Mouse (Mus musculus): ENCODE results near the gene Gm20075. TPM values are rescaled to one million over a fixed set of nuclear protein-coding genes. Genes with fewer than 3 reads are reported as not detected.
"Not testable (repeated sequence)": the region's sequence is repeated elsewhere in the genome, so short reads cannot be mapped to it uniquely, and the experiment has no call there.

Gm20075 gene
- 21.8 and 23.9 TPM in 2 replicates for polyA plus RNA-seq (2015; fragmentation: Nextera tagmentation; extraction: Ambion mirVana)

DNA sequence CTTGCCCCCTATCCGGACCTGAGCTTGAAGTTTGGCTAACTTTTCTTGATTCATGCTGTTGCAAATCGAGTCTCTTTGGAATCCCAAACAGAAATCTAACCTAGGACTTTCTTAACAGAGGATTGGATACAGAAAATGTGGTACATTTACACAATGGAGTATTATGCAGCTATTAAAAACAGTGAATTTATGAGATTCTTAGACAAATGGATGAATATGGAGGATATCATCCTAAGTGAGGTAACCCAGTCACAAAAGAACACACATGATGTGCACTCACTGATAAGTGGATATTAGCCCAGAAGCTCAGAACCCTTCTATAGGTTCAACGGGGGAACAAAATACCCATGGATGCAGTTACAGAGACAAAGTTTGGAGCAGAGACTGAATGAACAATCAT, at the start of gene Gm20075:
Gene Gm20075 (minus strand): TSS at position 101 of the 400 bp plus-strand sequence.
- H3K9ac ChIP-seq; H3K27me3 ChIP-seq; H3K9me3 ChIP-seq (replicated peaks); H3K4me1 ChIP-seq; H3K36me3 ChIP-seq; H3K4me2 ChIP-seq; H3K27ac ChIP-seq; ATAC-seq (replicated peaks; ENCODE audit: low FRiP score); H3K4me3 ChIP-seq (replicated peaks): not testable (repeated sequence)
- 87% methylated on average over 3 of the region's 3 CpGs for WGBS

DNA sequence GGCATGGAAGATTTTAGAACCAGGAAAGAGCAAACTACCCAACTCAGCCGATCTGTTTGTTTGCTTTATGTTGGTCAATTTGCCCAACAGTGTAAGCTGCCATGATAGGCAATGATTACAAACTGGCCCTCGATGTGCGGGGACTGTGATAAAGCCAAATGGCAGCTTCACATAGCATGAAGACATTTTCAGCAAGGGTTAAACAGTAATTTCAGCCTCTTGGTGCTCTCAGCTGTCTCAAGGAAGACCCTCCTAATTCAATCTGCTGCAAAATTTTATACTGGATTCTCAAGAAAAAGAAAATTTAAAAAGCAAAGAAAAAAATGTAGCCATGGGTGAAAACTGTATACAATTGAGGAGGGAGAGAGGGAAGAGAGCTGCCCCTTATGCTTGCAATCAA, 47.9 kb upstream of the Gm20075 start:
- no peak for ATAC-seq (replicated peaks; ENCODE audit: low FRiP score)
- Histone ChIP-seq H3K27ac (no peak overlapping the region), H3K4me3 (replicated peaks) (no peak overlapping the region), H3K27me3 (peaks cover 80% of the 10 kb centered on the region), H3K36me3 (no peaks in the 10 kb centered on the region), H3K9me3 (replicated peaks) (no peaks in the 10 kb centered on the region), H3K9ac (no peak overlapping the region), H3K4me2 (no peak overlapping the region), H3K4me1 (peaks cover 33% of the 10 kb centered on the region)
- WGBS: 77% methylated on average over 3 of the region's 3 CpGs

DNA sequence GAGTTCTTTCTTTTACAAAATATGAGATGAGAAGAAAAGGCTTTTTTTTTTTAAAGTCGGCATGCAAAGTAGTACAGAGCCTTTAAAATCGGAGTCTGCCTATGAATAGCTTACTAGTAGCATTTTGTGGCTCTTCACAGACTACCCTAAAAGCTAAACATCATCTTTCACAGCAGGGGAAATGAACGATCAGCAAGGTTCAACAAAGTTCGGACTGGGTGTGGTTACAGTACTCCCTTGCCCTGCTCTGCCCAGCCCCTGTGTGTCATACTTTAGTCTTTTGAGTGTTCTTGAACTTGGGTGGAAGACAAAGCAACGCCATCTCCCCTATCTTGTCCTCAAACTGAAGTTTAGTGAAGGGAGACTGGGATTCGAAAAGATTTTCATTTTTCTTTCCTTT, 45.5 kb upstream of the Gm20075 start:
- H3K9me3 ChIP-seq (replicated peaks): no peaks in the 10 kb centered on the region
- WGBS: 72% methylated on average over 6 of the region's 6 CpGs
- no peak overlapping the region for H3K4me2 ChIP-seq
- ATAC-seq (replicated peaks; ENCODE audit: low FRiP score): no peak
- H3K36me3 ChIP-seq: no peaks in the 10 kb centered on the region
- no peak overlapping the region for H3K27ac ChIP-seq
- no peak overlapping the region for H3K9ac ChIP-seq
- H3K27me3 ChIP-seq: peaks cover 56% of the 10 kb centered on the region
- no peak overlapping the region for H3K4me3 ChIP-seq (replicated peaks)
- H3K4me1 ChIP-seq: peaks cover 12% of the 10 kb centered on the region

DNA sequence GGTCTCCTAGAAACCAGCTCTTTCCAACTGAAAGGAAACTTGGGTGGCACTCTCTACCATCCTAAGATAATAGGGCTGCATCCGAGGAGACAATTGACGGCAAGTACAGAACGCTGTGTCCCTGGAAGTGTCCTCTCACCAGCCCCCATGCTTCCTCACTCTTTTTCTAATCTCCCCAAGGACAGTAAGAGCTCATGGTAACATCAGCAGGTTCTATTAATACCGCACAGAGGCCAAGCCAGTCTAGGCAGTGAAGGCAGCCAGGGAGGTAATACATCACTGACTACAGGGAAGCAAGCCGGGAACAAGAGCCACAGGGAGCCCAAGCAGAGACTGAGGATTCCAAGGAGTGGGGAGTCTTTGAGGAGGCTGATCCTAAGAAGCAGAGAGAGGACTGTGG, 43.8 kb upstream of the Gm20075 start:
- Histone ChIP-seq H3K27ac (no peak overlapping the region), H3K36me3 (no peaks in the 10 kb centered on the region), H3K27me3 (peaks cover 39% of the 10 kb centered on the region), H3K9ac (no peak overlapping the region), H3K4me1 (no peaks in the 10 kb centered on the region), H3K4me2 (no peak overlapping the region), H3K9me3 (replicated peaks) (no peaks in the 10 kb centered on the region), H3K4me3 (replicated peaks) (no peak overlapping the region)
- ATAC-seq (replicated peaks; ENCODE audit: low FRiP score): no peak
- WGBS: 67% methylated on average over 5 of the region's 5 CpGs

DNA sequence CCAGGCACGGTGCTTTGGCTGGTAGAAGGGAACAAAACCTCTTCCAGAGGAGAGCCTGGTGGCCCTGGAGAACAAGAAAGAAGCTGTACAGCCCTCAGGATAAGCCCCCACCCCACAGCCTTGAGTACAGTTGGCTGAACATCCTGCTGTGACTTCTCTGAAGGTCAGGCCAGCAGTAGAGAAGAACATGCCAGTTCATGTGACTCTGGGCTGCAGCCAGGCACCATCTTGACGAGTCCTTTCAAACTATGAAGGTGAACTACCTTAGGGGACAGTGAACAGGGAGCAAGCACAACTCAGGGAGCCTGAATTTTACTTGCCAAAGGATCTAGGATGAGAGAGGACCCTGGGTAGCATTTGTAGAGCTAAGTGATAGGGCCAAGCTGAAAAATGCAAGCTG, 31.5 kb upstream of the Gm20075 start:
- ATAC-seq (replicated peaks; ENCODE audit: low FRiP score): no peak
- Histone ChIP-seq H3K27ac (no peak overlapping the region), H3K9ac (no peak overlapping the region), H3K9me3 (replicated peaks) (no peaks in the 10 kb centered on the region), H3K4me3 (replicated peaks) (no peak overlapping the region), H3K27me3 (no peaks in the 10 kb centered on the region), H3K36me3 (no peaks in the 10 kb centered on the region), H3K4me2 (no peak overlapping the region), H3K4me1 (no peaks in the 10 kb centered on the region)
- WGBS: 81% methylated on average over 2 of the region's 2 CpGs

DNA sequence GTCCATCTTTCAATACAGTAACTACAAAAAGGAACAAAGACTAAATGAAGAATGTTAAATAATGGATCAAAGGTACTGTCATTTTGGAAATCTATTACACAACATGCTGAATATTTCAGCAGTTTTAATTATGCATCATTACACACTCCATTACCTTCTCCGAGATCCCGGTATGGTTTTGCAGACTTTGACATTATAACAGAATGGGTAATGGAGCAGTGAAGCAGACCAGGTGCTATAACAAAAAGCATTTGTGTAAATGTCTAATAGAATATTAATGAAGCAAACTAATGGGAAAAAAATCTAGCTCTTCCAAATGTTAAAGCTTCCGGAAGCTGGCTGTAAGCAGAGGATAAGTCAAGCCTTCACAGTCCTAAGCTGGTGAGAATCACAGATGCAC, 29.6 kb upstream of the Gm20075 start:
- H3K36me3 ChIP-seq: no peaks in the 10 kb centered on the region
- WGBS: 66% methylated on average over 3 of the region's 3 CpGs
- H3K4me1 ChIP-seq: no peaks in the 10 kb centered on the region
- H3K9ac ChIP-seq: no peak overlapping the region
- no peak overlapping the region for H3K4me3 ChIP-seq (replicated peaks)
- ATAC-seq (replicated peaks; ENCODE audit: low FRiP score): no peak
- H3K9me3 ChIP-seq (replicated peaks): no peaks in the 10 kb centered on the region
- no peak overlapping the region for H3K4me2 ChIP-seq
- H3K27ac ChIP-seq: no peak overlapping the region
- H3K27me3 ChIP-seq: no peaks in the 10 kb centered on the region

DNA sequence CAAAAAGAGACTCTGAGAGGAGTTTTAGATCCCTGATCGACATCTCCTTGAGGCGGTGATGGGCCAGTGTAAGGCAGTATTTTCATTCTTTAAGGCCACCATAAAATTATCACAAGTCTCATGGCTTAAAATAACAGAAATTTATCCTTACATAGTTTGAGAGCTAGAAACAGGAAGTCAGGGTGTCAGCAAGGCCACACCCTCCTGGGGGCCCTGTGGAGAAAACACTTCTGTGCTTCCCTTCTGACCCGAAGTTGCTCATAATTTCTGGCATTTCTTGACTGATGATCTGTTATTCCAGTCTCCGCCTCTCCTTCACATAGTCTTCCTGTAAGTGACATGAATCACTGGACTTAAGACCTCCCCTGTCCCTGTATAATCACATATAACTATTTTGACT, 25.2 kb upstream of the Gm20075 start:
- ATAC-seq (replicated peaks; ENCODE audit: low FRiP score): no peak

DNA sequence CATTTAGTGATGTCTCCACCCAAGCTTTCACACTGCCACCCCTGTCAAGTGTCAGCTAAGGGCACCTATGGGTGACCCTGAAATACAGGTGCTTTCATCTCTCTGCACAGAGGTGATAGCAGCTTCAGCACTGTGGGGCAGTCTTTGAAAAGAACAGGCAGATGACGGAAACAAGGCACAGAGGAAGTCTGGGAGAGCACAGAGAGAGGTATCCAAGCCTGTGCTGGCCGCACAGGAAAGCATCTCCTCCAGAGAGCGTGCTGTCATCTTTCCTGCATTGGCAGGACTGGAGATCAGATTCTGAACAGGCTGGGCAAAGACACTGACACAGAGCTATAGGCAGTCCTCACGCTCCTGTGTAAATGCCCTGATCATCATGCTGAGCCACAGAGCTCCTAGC, 9.8 kb upstream of the Gm20075 start:
- WGBS: 76% methylated on average over 4 of the region's 4 CpGs
- Histone ChIP-seq H3K27ac (no peak overlapping the region), H3K4me3 (replicated peaks) (no peak overlapping the region), H3K27me3 (no peaks in the 10 kb centered on the region), H3K9me3 (replicated peaks) (no peaks in the 10 kb centered on the region), H3K36me3 (no peaks in the 10 kb centered on the region), H3K4me1 (no peaks in the 10 kb centered on the region), H3K9ac (no peak overlapping the region), H3K4me2 (no peak overlapping the region)
- ATAC-seq (replicated peaks; ENCODE audit: low FRiP score): no peak

More for the DNA sequence above, 25.2 kb upstream of the Gm20075 start:
- Histone ChIP-seq H3K9ac (no peak overlapping the region), H3K4me1 (no peaks in the 10 kb centered on the region), H3K9me3 (replicated peaks) (no peaks in the 10 kb centered on the region), H3K27ac (no peak overlapping the region), H3K36me3 (no peaks in the 10 kb centered on the region), H3K27me3 (no peaks in the 10 kb centered on the region), H3K4me2 (no peak overlapping the region), H3K4me3 (replicated peaks) (no peak overlapping the region)
- 47% methylated on average over 4 of the region's 4 CpGs for WGBS

DNA sequence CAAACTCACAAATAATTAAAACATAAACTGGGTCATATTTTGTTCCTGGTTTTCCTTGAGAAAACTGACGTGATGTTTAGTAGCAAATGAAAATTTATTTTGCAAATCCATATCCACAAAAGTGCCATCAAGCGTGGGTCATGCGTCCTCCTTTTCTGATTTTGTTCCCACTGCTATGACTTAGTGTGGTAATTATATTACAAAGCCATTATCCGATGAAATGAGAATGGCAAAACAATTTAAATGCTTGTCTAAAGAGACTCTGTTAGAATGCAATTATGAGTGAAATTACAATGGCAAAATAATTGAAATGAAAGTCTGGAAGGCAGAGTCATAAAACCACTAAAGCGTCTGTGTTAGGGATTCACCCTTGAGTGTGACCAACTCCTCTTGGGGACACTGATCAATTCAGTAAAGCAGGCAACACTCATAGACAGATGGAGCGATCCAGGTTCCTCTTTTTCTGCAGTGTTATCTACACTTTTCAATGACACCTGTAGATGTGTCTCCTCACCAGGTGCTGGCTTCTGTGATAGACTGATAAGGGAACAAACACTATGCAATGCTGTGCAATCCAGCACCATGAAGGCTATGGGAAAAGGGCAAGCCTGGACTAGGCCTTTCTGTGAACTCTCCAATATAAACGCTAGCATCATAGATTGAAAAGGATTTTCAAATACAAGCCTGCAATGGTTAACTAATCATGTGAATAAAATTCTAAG, 4.6 kb upstream of the Gm20075 start:
- no peak for ATAC-seq (replicated peaks; ENCODE audit: low FRiP score)
- Histone ChIP-seq H3K9ac (no peak overlapping the region), H3K27ac (no peak overlapping the region), H3K4me3 (replicated peaks) (no peak overlapping the region), H3K27me3 (no peaks in the 10 kb centered on the region), H3K9me3 (replicated peaks) (no peaks in the 10 kb centered on the region), H3K4me1 (no peaks in the 10 kb centered on the region), H3K36me3 (no peaks in the 10 kb centered on the region), H3K4me2 (no peak overlapping the region)
- 88% methylated on average over 7 of the region's 7 CpGs for WGBS

DNA sequence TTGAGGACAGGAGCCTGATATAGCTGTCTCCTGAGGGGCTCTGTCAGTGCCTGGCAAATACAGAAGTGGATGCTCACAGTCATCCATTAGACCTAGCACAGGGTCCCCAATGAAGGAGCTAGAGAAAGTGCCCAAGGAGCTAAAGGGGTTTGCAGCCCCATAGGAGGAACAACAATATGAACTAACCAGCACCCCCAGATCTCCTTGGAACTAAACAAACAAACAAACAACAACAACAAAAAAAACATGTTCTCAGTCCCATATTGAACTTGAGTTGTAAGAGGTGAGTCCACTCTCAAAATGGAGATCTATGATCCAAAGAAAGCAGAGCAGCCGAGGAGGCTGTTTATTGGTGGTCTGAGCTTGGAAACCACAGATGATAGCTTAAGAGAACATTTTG, 578 bp upstream of the Gm20075 start, which contains the start of gene Gm17190:
Gene Gm17190 (plus strand): TSS at position 301 of the 400 bp plus-strand sequence.
- H3K4me1 ChIP-seq; H3K36me3 ChIP-seq; H3K9me3 ChIP-seq (replicated peaks); H3K4me2 ChIP-seq; H3K27me3 ChIP-seq; H3K4me3 ChIP-seq (replicated peaks); ATAC-seq (replicated peaks; ENCODE audit: low FRiP score); H3K27ac ChIP-seq; H3K9ac ChIP-seq: not testable (repeated sequence)
- WGBS: 88% methylated on average over 1 of the region's 1 CpGs

DNA sequence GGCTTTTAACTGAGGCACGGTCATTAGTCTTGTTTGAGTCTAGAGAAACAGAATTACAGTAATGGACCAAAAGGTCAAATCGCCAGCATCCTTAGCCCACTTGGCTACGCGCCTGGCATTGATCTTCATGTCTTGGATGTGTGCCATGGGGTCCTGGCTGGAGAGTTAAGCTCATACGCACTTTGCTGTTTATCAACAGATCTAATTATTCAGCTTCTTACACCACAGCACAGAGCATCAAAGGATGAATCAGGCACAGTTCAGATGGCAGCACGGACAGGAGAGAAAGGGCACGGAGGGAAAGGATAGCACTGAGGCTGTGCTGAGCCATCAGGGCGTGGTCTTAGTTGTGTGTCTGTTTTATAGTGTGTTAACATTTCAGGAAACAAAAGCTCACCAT, 7.6 kb downstream of the Gm20075 start:
- no peak for ATAC-seq (replicated peaks; ENCODE audit: low FRiP score)

DNA sequence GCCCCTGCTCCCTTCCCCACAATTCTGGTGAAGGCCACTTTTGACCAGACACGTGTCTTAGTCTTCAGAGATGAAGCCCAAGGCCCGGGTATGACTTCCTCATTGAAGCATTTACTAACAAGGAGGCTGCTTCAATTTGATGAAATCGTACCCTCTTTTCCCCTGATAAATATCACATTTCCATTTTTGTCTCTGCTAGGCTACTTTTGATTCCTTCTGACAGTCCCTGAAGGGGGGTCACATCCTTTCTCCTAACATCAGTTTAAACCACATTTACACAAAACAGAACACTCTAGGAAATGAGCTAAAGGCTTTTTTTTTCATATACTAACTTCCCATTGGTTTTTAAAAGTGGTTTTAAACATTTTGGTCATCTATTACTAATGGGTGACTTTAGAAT, 28.4 kb downstream of the Gm20075 start:
- Histone ChIP-seq H3K36me3 (no peaks in the 10 kb centered on the region), H3K4me1 (no peaks in the 10 kb centered on the region), H3K9me3 (replicated peaks) (no peaks in the 10 kb centered on the region), H3K27ac (no peak overlapping the region), H3K4me3 (replicated peaks) (no peak overlapping the region), H3K9ac (no peak overlapping the region), H3K4me2 (no peak overlapping the region), H3K27me3 (no peaks in the 10 kb centered on the region)
- no peak for ATAC-seq (replicated peaks; ENCODE audit: low FRiP score)
- 79% methylated on average over 3 of the region's 3 CpGs for WGBS

More for the DNA sequence above, 7.6 kb downstream of the Gm20075 start:
- Histone ChIP-seq H3K4me2 (no peak overlapping the region), H3K9ac (no peak overlapping the region), H3K27ac (no peak overlapping the region), H3K27me3 (no peaks in the 10 kb centered on the region), H3K36me3 (no peaks in the 10 kb centered on the region), H3K9me3 (replicated peaks) (no peaks in the 10 kb centered on the region), H3K4me3 (replicated peaks) (no peak overlapping the region), H3K4me1 (no peaks in the 10 kb centered on the region)
- WGBS: 56% methylated on average over 8 of the region's 8 CpGs

DNA sequence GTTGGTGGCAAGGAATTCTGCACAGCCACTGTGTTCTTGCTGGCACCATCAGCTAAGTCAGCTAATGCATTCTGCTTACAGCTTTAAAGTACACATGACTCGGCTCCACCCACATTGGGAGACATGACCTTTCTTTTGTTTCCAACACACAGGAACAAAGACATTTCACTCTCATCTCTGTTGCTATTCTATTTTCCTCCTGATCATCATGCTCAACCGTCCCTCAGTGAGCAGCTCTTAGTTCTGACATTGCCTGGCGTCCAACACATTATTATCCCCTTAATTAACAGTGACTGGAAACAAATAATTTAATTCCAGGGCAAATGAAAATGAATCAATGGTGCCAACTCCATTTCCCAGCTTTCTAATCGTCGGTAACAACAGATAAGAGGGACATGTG, 35.8 kb downstream of the Gm20075 start:
- 84% methylated on average over 5 of the region's 5 CpGs for WGBS
- no peaks in the 10 kb centered on the region for H3K27me3 ChIP-seq
- no peak overlapping the region for H3K4me2 ChIP-seq
- no peak overlapping the region for H3K27ac ChIP-seq
- no peak overlapping the region for H3K9ac ChIP-seq
- no peaks in the 10 kb centered on the region for H3K9me3 ChIP-seq (replicated peaks)
- H3K4me1 ChIP-seq: no peaks in the 10 kb centered on the region
- ATAC-seq (replicated peaks; ENCODE audit: low FRiP score): no peak
- H3K4me3 ChIP-seq (replicated peaks): no peak overlapping the region
- H3K36me3 ChIP-seq: no peaks in the 10 kb centered on the region

Measured in kidney, embryonic 15.5 days (tissue).